Mouse (Mus musculus) hindbrain, embryonic 12.5 days (tissue): ENCODE measurements around the gene Farp1. TPM values are rescaled to one million over a fixed set of nuclear protein-coding genes. Genes with fewer than 3 reads are reported as not detected.

Experiments
- ATAC-seq: fragments of 200-750 bp; cut with Nextera tagmentation; 2 replicates; pipeline ENCODE4 v1.8.0; 2017; ENCODE audit warnings: moderate TSS enrichment; ENCODE audit not compliant: low FRiP score
- H3K27ac ChIP-seq: fragments of 300-500 bp; sonication (generic); 2 replicates; pipeline ENCODE4 v1.5.1; 2016; ENCODE audit warnings: mild to moderate bottlenecking
- H3K27me3 ChIP-seq: fragments of 300-500 bp; sonication (generic); 2 replicates; pipeline ENCODE4 v1.6.1; 2016; ENCODE audit warnings: mild to moderate bottlenecking
- H3K36me3 ChIP-seq: fragments of 300-500 bp; sonication (generic); 2 replicates; pipeline ENCODE4 v1.6.1; 2016; ENCODE audit warnings: mild to moderate bottlenecking
- H3K4me1 ChIP-seq: fragments of 300-500 bp; sonication (generic); 2 replicates; pipeline ENCODE4 v1.6.1; 2016
- H3K4me2 ChIP-seq: fragments of 300-500 bp; sonication (generic); replicated peaks from 2 replicates; pipeline ENCODE4 v1.6.1; 2016; ENCODE audit warnings: mild to moderate bottlenecking
- H3K4me3 ChIP-seq: fragments of 300-500 bp; sonication (generic); 2 replicates; pipeline ENCODE4 v1.5.1; 2016; ENCODE audit warnings: mild to moderate bottlenecking
- H3K9ac ChIP-seq: fragments of 300-500 bp; sonication (generic); 2 replicates; pipeline ENCODE4 v1.6.1; 2016; ENCODE audit warnings: mild to moderate bottlenecking, moderate library complexity
- H3K9me3 ChIP-seq: fragments of 300-500 bp; sonication (generic); replicated peaks from 2 replicates; pipeline ENCODE4 v1.6.1; 2016; ENCODE audit warnings: mild to moderate bottlenecking
- WGBS: fragments of 180-500 bp; shearing (Covaris S2); methylation state at CpG from one replicate; pipeline ENCODE4 v1.1.7; 2016; 5-methylcytosine and 5-hydroxymethylcytosine counted together
- polyA plus RNA-seq: library from polyadenylated mRNA; unstranded; fragments of >200 nt; fragmentation: Nextera tagmentation; extraction: Ambion mirVana; gene quantifications from 2 replicates; pipeline ENCODE4 v1.2.1, GENCODE M21; 2016

The Farp1 gene
- polyA plus RNA-seq, 1 experiment from 2014 or later: 43.9 TPM

- Histone ChIP-seq H3K4me1 (peaks cover 28% of the 10 kb centered on the region), H3K4me3 (no peak overlapping the region), H3K4me2 (no peak overlapping the region), H3K36me3 (no peaks in the 10 kb centered on the region), H3K27me3 (no peaks in the 10 kb centered on the region), H3K27ac (no peak overlapping the region), H3K9ac (no peak overlapping the region), H3K9me3 (no peaks in the 10 kb centered on the region)
- no peak for ATAC-seq
- 81% methylated on average over 4 of the region's 4 CpGs for WGBS
These were observed 120.2 kb downstream of the Farp1 start for GRCm38 (mm10) chr14:121155173-121155572.

GRCm38 (mm10) chr14:121158616-121159015, 123.6 kb downstream of the Farp1 start:
- Histone ChIP-seq H3K4me1 (peaks cover 10% of the 10 kb centered on the region), H3K4me2 (no peak overlapping the region), H3K9ac (no peak overlapping the region), H3K4me3 (no peak overlapping the region), H3K27me3 (no peaks in the 10 kb centered on the region), H3K9me3 (no peaks in the 10 kb centered on the region), H3K36me3 (no peaks in the 10 kb centered on the region), H3K27ac (no peak overlapping the region)
- WGBS: 68% methylated on average over 2 of the region's 2 CpGs
- ATAC-seq: no peak

- no peak overlapping the region for H3K4me3 ChIP-seq
- H3K27ac ChIP-seq: no peak overlapping the region
- no peak for ATAC-seq
- peaks cover 4% of the 10 kb centered on the region; the same call in 1 of the 2 replicates for H3K4me1 ChIP-seq
- WGBS: 85% methylated on average over 2 of the region's 2 CpGs
- H3K27me3 ChIP-seq: no peaks in the 10 kb centered on the region
- H3K36me3 ChIP-seq: no peaks in the 10 kb centered on the region
- H3K9ac ChIP-seq: no peak overlapping the region
- H3K4me2 ChIP-seq: no peak overlapping the region
- H3K9me3 ChIP-seq: no peaks in the 10 kb centered on the region
These were observed 127.8 kb downstream of the Farp1 start for GRCm38 (mm10) chr14:121162822-121163221.

- H3K9ac ChIP-seq: no peak overlapping the region
- ATAC-seq: no peak
- no peaks in the 10 kb centered on the region for H3K36me3 ChIP-seq
- no peak overlapping the region for H3K4me3 ChIP-seq
- H3K4me2 ChIP-seq: no peak overlapping the region
- no peak overlapping the region for H3K27ac ChIP-seq
- H3K4me1 ChIP-seq: peaks cover 4% of the 10 kb centered on the region; the same call in 1 of the 2 replicates
- no peaks in the 10 kb centered on the region for H3K9me3 ChIP-seq
- 93% methylated on average over 1 of the region's 1 CpGs for WGBS
- no peaks in the 10 kb centered on the region for H3K27me3 ChIP-seq
These were observed 129.9 kb downstream of the Farp1 start for GRCm38 (mm10) chr14:121164866-121165265.

GRCm38 (mm10) chr14:121165408-121166037, 130.5 kb downstream of the Farp1 start:
- H3K4me2 ChIP-seq: no peak overlapping the region
- H3K36me3 ChIP-seq: no peaks in the 10 kb centered on the region
- no peak overlapping the region for H3K4me3 ChIP-seq
- no peaks in the 10 kb centered on the region for H3K27me3 ChIP-seq
- H3K9me3 ChIP-seq: no peaks in the 10 kb centered on the region
- peaks cover 4% of the 10 kb centered on the region; the same call in 1 of the 2 replicates for H3K4me1 ChIP-seq
- no peak overlapping the region for H3K9ac ChIP-seq
- H3K27ac ChIP-seq: no peak overlapping the region
- 69% methylated on average over 6 of the region's 6 CpGs for WGBS
- no peak for ATAC-seq

GRCm38 (mm10) chr14:121166038-121166436, 131.0 kb downstream of the Farp1 start:
- H3K4me2 ChIP-seq: no peak overlapping the region
- H3K4me1 ChIP-seq: peaks cover 2% of the 10 kb centered on the region; the same call in 1 of the 2 replicates
- no peaks in the 10 kb centered on the region for H3K36me3 ChIP-seq
- no peak for ATAC-seq
- no peaks in the 10 kb centered on the region for H3K27me3 ChIP-seq
- 89% methylated on average over 7 of the region's 7 CpGs for WGBS
- H3K27ac ChIP-seq: no peak overlapping the region
- no peak overlapping the region for H3K4me3 ChIP-seq
- no peak overlapping the region for H3K9ac ChIP-seq
- no peaks in the 10 kb centered on the region for H3K9me3 ChIP-seq

- Histone ChIP-seq H3K27me3 (no peaks in the 10 kb centered on the region), H3K4me1 (peaks cover 22% of the 10 kb centered on the region), H3K27ac (no peak overlapping the region), H3K4me3 (no peak overlapping the region), H3K36me3 (no peaks in the 10 kb centered on the region), H3K9me3 (no peaks in the 10 kb centered on the region), H3K4me2 (no peak overlapping the region), H3K9ac (no peak overlapping the region)
- 86% methylated on average over 3 of the region's 3 CpGs for WGBS
- no peak for ATAC-seq
These were observed 133.7 kb downstream of the Farp1 start for GRCm38 (mm10) chr14:121168716-121169115.

GRCm38 (mm10) chr14:121170321-121170720, 135.3 kb downstream of the Farp1 start:
- no peak overlapping the region for H3K9ac ChIP-seq
- no peak overlapping the region for H3K4me2 ChIP-seq
- no peak for ATAC-seq
- H3K27ac ChIP-seq: no peak overlapping the region; the same call in 1 of the 2 replicates
- 84% methylated on average over 9 of the region's 9 CpGs for WGBS
- no peaks in the 10 kb centered on the region for H3K9me3 ChIP-seq
- no peaks in the 10 kb centered on the region for H3K36me3 ChIP-seq
- H3K4me3 ChIP-seq: no peak overlapping the region
- H3K4me1 ChIP-seq: peaks cover 23% of the 10 kb centered on the region
- no peaks in the 10 kb centered on the region for H3K27me3 ChIP-seq

- H3K4me2 ChIP-seq: peak overlapping the region; percentile 29; the same call in 1 of the 2 replicates
- 50% methylated on average over 19 of the region's 19 CpGs for WGBS
- ATAC-seq: peak; percentile 79
- H3K27me3 ChIP-seq: no peaks in the 10 kb centered on the region
- H3K4me1 ChIP-seq: peaks cover 23% of the 10 kb centered on the region
- H3K36me3 ChIP-seq: no peaks in the 10 kb centered on the region
- H3K4me3 ChIP-seq: no peak overlapping the region
- H3K9me3 ChIP-seq: no peaks in the 10 kb centered on the region
- no peak overlapping the region for H3K9ac ChIP-seq
- H3K27ac ChIP-seq: peak overlapping the region; percentile 76
These were observed 137.4 kb downstream of the Farp1 start for GRCm38 (mm10) chr14:121172065-121173036.

GRCm38 (mm10) chr14:121175385-121175784, 140.4 kb downstream of the Farp1 start:
- no peak overlapping the region for H3K27ac ChIP-seq
- no peaks in the 10 kb centered on the region for H3K27me3 ChIP-seq
- no peak overlapping the region for H3K4me3 ChIP-seq
- 92% methylated on average over 9 of the region's 9 CpGs for WGBS
- H3K4me2 ChIP-seq: no peak overlapping the region
- H3K9me3 ChIP-seq: no peaks in the 10 kb centered on the region
- peaks cover 28% of the 10 kb centered on the region for H3K4me1 ChIP-seq
- ATAC-seq: no peak
- no peak overlapping the region for H3K9ac ChIP-seq
- no peaks in the 10 kb centered on the region for H3K36me3 ChIP-seq

GRCm38 (mm10) chr14:121175861-121176260, 140.9 kb downstream of the Farp1 start:
- H3K9me3 ChIP-seq: no peaks in the 10 kb centered on the region
- no peak for ATAC-seq
- H3K36me3 ChIP-seq: no peaks in the 10 kb centered on the region
- no peak overlapping the region for H3K27ac ChIP-seq
- no peak overlapping the region for H3K4me2 ChIP-seq
- H3K4me1 ChIP-seq: peaks cover 28% of the 10 kb centered on the region
- no peaks in the 10 kb centered on the region for H3K27me3 ChIP-seq
- H3K9ac ChIP-seq: no peak overlapping the region
- H3K4me3 ChIP-seq: no peak overlapping the region
- WGBS: 69% methylated on average over 4 of the region's 4 CpGs

GRCm38 (mm10) chr14:121177907-121178306, 142.9 kb downstream of the Farp1 start:
- H3K36me3 ChIP-seq: no peaks in the 10 kb centered on the region
- H3K4me3 ChIP-seq: no peak overlapping the region
- 71% methylated on average over 6 of the region's 6 CpGs for WGBS
- H3K9ac ChIP-seq: no peak overlapping the region
- peaks cover 12% of the 10 kb centered on the region for H3K4me1 ChIP-seq
- H3K9me3 ChIP-seq: no peaks in the 10 kb centered on the region
- H3K4me2 ChIP-seq: no peak overlapping the region
- no peak overlapping the region for H3K27ac ChIP-seq
- H3K27me3 ChIP-seq: no peaks in the 10 kb centered on the region
- no peak for ATAC-seq
